Mouse (Mus musculus): ENCODE results near the gene Jazf1.
A peak's percentile ranks its signal among the peaks of the same experiment; 100 is the strongest.

Gene Jazf1

DNA sequence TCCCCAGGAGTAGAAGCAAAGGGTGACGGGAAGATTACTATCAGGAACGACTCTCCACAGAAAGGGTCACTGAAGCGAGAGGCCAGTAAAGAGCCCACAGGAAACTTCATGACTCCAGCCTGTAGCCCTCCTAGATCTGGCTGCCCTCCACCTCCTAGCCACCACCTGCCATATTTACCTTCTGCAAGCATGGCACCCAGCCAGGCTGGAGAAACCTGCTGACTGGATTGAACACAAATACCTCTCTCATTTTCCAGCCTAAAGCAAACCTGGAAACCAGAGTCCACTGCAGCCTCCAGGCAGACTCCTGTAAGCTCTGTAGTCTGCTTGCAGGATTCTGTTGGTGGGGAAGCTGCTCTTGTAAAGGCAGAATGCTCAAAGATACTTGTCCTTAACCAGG, 62.4 kb downstream of the Jazf1 start:
- no peak for DNase-seq

DNA sequence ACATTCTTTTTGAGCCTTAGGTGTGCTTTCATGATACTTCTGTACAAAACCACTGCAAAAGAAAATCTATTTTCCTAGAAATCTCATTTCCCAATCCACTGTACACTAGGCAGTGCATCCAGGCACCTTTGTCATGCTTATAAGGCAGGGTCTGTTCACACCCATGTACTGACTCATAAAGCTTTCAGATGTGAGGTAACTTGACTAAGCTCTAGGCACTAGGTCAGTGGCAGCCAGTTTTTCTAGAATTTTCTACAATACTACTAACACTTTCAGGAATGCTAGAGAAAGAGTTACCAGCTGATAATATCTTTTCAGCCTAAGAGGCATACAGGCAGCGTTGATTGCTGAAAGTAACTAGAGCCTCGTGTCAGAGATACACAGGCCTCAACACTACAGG, 62.9 kb downstream of the Jazf1 start:
- no peak for DNase-seq

DNA sequence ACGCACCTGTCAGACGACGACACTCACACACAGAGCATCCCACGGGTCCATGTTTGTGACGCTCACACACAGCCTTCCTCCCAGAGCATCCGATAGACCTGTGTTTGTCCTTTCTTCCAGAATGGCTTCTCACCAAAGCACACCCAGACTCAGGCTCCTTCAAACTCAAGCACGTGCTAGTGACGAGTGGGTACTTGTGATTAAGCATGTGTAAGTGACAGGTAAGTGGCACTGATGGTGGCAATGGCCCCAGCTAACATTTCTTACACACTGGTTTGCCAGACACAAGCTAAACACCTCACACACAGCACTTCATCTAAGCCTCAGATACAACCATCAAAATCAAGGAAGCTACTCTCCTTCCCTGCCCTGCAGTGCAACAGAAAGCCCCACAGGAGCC, 77.6 kb downstream of the Jazf1 start:
- no peak for DNase-seq

DNA sequence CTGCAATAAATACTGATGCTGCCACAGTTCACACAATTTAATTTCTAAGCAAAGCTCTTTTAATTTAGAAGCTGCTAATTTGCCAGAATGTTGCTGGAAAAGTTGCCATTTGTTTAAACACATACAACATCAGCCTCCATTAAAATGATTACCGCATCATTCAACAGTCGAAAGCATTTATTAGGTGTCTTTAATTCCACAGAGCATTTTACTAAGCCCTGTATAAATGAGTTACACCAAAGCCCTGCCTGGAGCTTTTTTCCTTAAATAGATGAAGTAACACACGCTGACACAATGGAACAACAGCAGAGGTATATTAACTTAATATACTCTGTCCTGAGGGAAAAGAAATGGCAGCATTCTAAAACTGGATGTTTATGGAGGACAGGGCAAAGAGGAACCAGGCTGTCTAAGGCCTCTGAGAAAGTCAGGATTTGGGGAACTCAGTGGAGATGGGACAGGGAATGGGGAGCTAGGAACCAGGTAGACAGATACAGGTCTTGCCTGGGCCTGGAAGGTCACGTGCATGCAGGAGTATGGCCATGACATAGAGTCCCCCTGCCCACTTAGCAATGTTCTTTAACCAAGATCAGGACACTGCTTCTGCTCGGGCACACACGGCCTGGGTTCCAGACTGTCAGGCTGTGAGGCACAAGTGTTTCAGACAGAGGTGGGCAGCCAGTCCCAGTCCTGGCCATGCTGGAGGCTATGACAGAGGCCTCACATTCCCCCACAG, 80.4 kb downstream of the Jazf1 start:
- DNase-seq, result no peak

DNA sequence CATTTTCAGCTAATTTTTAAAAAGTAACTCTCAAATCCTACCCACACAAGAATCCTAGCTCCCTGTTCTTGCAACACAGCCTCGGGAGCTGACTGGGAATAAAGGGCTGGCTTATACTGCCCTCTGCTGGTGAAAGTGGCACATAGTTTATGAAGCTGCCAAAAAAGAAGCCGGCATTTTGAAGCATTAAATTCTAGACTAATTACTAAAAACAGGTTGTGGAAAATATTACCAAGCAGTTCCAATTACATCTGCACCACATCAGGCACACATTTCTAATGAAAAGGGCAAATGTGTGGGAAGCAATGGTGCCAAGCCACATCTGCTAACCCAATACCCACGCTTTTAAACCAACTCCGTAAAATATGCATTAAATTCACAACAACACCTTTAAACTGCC, 81.0 kb downstream of the Jazf1 start:
- DNase-seq, result no peak

GRCm38 (mm10) chr6:52982175-52982574, 86.3 kb downstream of the Jazf1 start:
- no peak for DNase-seq

DNA sequence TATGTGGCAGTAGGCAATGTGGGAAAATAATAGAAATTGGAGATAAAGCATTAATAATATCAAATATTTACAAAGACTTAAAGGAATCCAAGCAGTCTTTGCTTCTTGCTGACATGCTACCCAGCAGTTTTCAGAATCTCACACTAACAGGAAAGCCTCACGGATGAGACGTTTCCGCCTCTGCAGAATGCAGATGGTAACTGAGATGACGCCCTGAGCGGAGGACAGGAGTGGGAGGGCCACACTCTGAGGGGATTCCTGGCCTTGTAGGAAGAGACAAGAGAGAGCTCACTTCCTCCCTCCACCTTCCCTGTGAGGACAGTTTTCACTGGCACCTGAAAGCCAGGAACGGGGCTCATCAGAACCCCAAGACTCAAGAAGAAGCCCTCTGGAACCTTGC, 88.9 kb downstream of the Jazf1 start:
- DNase-seq, result no peak

- no peak for DNase-seq
These were observed 95.1 kb downstream of the Jazf1 start for GRCm38 (mm10) chr6:52973351-52973750.

DNA sequence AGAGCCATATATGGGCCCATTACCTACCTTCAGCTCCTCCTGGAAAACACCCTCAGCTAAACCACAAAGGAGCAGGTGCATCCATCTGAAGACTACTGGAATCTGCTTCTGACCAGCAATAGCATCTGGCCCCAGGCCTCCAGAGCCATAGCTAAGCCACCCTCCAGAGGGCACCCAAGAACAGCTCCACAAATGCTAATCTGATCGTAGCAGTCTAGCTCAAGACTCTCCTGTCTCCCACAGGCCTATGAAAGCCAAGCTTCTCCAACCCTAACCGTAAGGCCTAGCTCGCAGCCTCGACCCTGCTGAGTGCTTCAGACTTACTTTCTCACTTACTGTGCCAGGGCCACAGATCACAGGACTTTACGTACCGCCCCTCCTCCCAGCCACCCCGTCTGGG, 96.3 kb downstream of the Jazf1 start:
- no peak for DNase-seq

GRCm38 (mm10) chr6:52969717-52970261, 98.6 kb downstream of the Jazf1 start:
- DNase-seq, result peak; percentile 66

DNA sequence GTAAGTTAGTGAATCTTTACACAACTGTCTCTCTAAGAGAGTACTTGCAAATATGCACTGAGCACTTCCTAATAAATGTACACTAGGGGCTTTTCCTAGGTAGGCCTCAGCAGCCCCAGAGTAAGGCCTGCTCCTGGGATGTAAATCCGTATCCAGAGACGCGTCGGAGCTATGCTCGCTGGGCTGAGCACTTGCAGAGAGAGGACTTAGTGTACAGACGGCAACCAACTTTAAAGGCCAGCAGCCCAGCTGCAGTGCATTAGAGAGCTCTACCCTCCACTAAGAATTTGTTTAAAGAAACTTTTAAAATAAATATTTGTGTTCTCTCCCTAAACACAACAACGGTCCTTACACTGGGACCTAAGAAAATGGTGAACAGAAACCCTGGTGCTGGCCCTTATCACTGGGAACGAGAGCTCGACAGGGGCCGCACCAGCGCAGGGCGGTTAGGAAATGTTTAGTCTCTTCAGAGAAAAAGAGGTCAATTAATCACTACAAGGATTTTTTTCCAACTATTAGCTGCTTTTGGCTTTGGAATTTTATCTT, 100.0 kb downstream of the Jazf1 start:
- no peak for DNase-seq

- no peak for DNase-seq
These were observed 100.7 kb downstream of the Jazf1 start for GRCm38 (mm10) chr6:52967557-52968270.

GRCm38 (mm10) chr6:52966001-52966400, 102.4 kb downstream of the Jazf1 start:
- no peak for DNase-seq

DNA sequence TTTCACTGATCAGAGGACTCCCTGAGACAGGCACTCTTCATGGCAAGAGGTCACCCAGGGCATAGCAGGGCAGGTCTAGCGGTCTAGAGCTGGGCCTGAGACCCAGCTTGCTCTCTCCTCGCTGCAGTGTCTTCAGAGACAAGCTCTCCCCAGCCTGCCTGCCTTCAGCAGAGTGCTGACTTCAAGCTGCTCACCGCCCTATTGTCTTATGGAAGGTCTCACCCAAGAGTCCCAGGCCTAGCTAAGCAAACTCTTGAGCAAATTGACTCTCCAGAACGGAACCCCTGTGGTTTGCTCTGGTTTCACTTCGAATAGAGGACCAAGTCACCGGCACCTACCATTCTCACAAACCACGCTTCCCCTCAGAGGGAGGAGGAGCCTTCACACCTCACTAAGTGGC, 103.1 kb downstream of the Jazf1 start:
- DNase-seq, result no peak

DNA sequence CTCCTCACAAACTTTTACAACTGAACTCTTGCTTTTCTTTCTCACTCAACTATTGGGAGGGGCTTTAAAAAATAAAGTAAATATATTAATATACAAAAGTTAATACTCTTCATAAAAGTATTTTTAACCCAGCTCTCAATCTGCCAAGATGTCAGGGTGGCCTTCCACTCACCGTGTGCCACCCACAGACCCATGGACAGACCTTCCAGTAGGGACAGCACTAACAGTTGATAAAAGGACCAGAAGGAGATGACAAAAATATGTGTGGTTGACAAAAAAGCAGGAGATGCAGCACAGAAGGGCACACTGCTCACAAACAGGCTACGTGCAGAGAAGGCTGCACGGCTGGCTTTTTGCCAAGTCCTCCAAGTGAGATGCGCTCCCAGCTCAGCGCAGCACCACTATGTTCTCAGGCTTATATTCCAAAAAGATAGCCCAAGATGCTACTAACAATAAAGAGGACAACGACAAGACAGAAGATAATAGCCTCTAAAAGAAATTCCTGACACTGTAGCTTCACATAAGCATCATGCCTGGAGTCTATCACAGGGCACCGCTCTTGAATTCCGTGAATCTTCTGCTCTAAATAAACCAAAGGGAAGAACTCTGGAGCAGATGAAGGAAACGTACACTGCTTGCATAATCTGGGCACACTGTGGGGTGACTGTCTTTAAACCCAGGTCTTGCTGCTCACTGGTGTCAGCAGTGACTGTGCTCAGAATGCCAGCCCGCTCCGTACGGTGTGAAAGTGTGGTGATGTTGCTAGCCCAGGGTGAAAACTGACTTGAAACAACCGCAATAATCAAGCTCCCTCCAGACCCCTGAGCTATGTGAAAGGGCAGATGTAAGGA, 104.4 kb downstream of the Jazf1 start:
- DNase-seq, result no peak

GRCm38 (mm10) chr6:52963430-52963732, 105.0 kb downstream of the Jazf1 start:
- DNase-seq, result no peak

DNA sequence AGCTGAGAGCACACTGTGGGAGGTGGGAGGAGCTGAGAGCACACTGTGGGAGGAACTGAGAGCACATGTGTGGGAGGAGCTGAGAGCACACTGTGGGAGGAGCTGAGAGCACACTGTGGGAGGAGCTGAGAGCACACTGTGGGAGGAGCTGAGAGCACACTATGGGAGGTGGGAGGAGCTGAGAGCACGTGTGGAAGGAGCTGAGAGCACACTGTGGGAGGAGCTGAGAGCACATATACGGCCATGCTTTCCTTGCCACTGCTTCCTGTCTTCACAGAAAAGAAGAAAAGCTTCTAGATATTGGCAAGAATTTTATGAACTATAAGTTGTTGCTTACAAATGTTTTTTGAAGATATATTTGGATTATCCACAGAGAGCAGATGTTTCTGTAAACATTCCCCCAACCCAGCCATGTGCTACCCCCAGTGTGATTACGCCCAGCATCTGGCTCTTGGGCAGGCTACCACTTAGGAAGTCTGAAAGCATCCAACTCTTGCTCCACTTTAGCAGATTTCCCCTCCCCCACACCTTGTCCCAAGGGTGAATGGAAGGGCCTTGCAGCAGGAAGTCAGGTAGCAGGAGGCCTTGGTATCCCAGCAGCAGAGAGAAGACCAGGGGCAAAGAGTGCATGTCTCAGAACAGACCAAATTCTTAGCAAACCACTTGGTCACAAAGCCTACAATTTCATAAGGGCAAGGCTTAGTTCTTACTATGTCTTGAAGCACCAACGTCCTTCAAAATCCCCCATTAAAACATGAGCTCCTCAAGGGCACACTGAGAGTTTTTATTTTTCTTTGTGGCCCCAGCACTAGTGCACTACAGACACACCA, 105.6 kb downstream of the Jazf1 start:
- no peak for DNase-seq

GRCm38 (mm10) chr6:52961660-52962490, 106.6 kb downstream of the Jazf1 start:
- DNase-seq, result no peak

DNA sequence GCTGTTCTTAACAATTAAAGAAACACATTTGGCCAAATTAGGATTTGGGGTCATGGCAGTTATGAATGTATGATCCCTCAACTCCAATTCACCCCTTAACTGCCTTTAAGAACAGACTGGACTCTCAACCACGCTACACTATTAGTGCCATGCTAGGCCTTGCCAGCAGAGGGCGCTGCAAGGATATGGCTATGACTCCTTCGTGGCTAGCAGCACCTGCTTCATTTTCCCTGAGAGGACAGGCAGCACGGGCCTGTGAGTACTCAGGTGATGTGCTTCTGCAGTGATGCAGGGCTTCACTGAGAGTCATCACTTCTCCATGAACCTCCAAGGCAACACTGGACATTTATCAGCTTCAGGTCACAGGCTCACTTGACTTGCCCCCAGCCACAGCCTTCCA, 110.7 kb downstream of the Jazf1 start:
- peak; percentile 62 for DNase-seq

GRCm38 (mm10) chr6:52956131-52956530, 112.3 kb downstream of the Jazf1 start:
- no peak for DNase-seq

DNA sequence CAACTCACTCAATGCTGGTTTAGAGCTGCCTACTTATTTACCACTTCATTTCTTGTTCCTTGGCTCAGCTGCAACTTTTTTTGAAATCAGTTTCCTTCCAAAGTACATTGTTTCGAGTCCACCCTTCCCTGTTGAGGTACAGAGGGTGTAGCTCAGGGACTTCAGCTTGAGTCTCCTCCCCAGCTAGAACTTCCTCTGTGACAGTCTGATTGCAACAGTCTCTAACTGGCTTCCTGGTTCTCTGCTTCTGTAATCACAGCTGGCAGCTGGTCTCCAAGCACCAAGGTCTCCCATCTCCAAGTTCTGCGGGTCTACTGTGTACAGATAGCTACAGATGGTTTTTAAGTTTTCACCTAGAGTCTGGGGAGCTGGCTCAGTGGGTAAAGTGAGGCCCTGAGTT, 113.1 kb downstream of the Jazf1 start:
- DNase-seq, result no peak

Measured in right cerebral cortex, postnatal 25 days (tissue).